Mouse (Mus musculus) heart, embryonic 12.5 days (tissue): ENCODE measurements around the gene Zfp61. TPM values are rescaled to one million over a fixed set of nuclear protein-coding genes. Genes with fewer than 3 reads are reported as not detected.

ENCODE experiments used
- ATAC-seq: fragments of 200-750 bp; cut with Nextera tagmentation; 2 replicates; pipeline ENCODE4 v1.8.0; 2017; ENCODE audit warnings: moderate TSS enrichment, moderate library complexity; ENCODE audit not compliant: insufficient number of reproducible peaks, low FRiP score
- H3K27ac ChIP-seq: fragments of 300-500 bp; sonication (generic); 2 replicates; pipeline ENCODE4 v1.5.1; 2016; ENCODE audit warnings: mild to moderate bottlenecking, moderate library complexity; ENCODE audit not compliant: poor library complexity, severe bottlenecking
- H3K27me3 ChIP-seq: fragments of 300-500 bp; sonication (generic); replicated peaks from 2 replicates; pipeline ENCODE4 v1.6.1; 2016; ENCODE audit warnings: mild to moderate bottlenecking, moderate library complexity
- H3K36me3 ChIP-seq: fragments of 300-500 bp; sonication (generic); 2 replicates; pipeline ENCODE4 v1.6.1; 2016; ENCODE audit warnings: mild to moderate bottlenecking, moderate library complexity
- H3K4me1 ChIP-seq: fragments of 300-500 bp; sonication (generic); replicated peaks from 2 replicates; pipeline ENCODE4 v1.6.1; 2016; ENCODE audit warnings: mild to moderate bottlenecking
- H3K4me2 ChIP-seq: fragments of 300-500 bp; sonication (generic); 2 replicates; pipeline ENCODE4 v1.6.1; 2016; ENCODE audit warnings: mild to moderate bottlenecking, moderate library complexity
- H3K4me3 ChIP-seq: fragments of 300-500 bp; sonication (generic); 2 replicates; pipeline ENCODE4 v1.5.1; 2016; ENCODE audit warnings: mild to moderate bottlenecking
- H3K9ac ChIP-seq: fragments of 300-500 bp; sonication (generic); 2 replicates; pipeline ENCODE4 v1.6.1; 2016; ENCODE audit warnings: mild to moderate bottlenecking, moderate library complexity
- H3K9me3 ChIP-seq: fragments of 300-500 bp; sonication (generic); replicated peaks from 2 replicates; pipeline ENCODE4 v1.6.1; 2016; ENCODE audit warnings: mild to moderate bottlenecking, moderate library complexity
- WGBS: fragments of 180-500 bp; shearing (Covaris S2); methylation state at CpG from one replicate; pipeline ENCODE4 v1.1.7; 2016; 5-methylcytosine and 5-hydroxymethylcytosine counted together
- microRNA-seq: library from miRNA; unstranded; fragments of <30 nt; microRNA quantifications from one replicate; pipeline ENCODE4, GENCODE M21; 2017
- polyA plus RNA-seq: library from polyadenylated mRNA; unstranded; fragments of >200 nt; fragmentation: Nextera tagmentation; extraction: Ambion mirVana; gene quantifications from 2 replicates; pipeline ENCODE4 v1.2.1, GENCODE M21; 2016

Gene Zfp61
- polyA plus RNA-seq, 1 experiment from 2014 or later, result 17.0 TPM

- peak; percentile 84; the same call in 1 of the 2 replicates for ATAC-seq
- Histone ChIP-seq H3K27me3 (no peaks in the 10 kb centered on the region), H3K9ac (peak within 1 kb of the TSS; percentile 72), H3K9me3 (no peaks in the 10 kb centered on the region), H3K27ac (no peak within 1 kb of the TSS), H3K4me1 (peaks cover 7% of the 10 kb centered on the region), H3K4me3 (peak within 1 kb of the TSS; percentile 58), H3K4me2 (peak within 1 kb of the TSS; percentile 81), H3K36me3 (peaks cover 7% of the 10 kb centered on the region; the same call in 1 of the 2 replicates)
- WGBS, result 20% methylated on average over 21 of the region's 21 CpGs
Observed at GRCm38 (mm10) chr7:24254633-24255474, 46.2 kb downstream of the Zfp61 start, which contains the start of gene Zfp108. TSS of gene Zfp108 (plus strand) at chr7:24254794.

- WGBS, result 65% methylated on average over 9 of the region's 9 CpGs
- no peak overlapping the region for H3K9ac ChIP-seq
- ATAC-seq, result no peak
Observed at GRCm38 (mm10) chr7:24253779-24254615, 47.0 kb downstream of the Zfp61 start.

More at GRCm38 (mm10) chr7:24253779-24254615, 47.0 kb downstream of the Zfp61 start:
- Histone ChIP-seq H3K36me3 (no peaks in the 10 kb centered on the region), H3K27ac (no peak overlapping the region), H3K27me3 (no peaks in the 10 kb centered on the region), H3K4me2 (peak overlapping the region; percentile 81), H3K4me1 (peaks cover 7% of the 10 kb centered on the region), H3K4me3 (peak overlapping the region; percentile 58), H3K9me3 (no peaks in the 10 kb centered on the region)

Small RNA genes within 50 kb of the gene (microRNA-seq; reads per million reads assigned to microRNA genes)
- not detected for gene Gm27592

Other genes with a start within 250 kb of the Zfp61 start
- gene Vmn1r183, start 248.0 kb downstream of the Zfp61 start, polyA plus RNA-seq, result 0.01 TPM in 1 of 2 replicates, not detected in the other
- 15.5 and 16.1 TPM in 2 replicates for gene Zfp180, start 219.3 kb downstream of the Zfp61 start, polyA plus RNA-seq
- 4.2 TPM in 2 replicates for gene Zfp112, start 188.9 kb downstream of the Zfp61 start, polyA plus RNA-seq
- 7.4 and 8.3 TPM in 2 replicates for gene Zfp235, start 167.1 kb downstream of the Zfp61 start, polyA plus RNA-seq
- 3.7 and 4.0 TPM in 2 replicates for gene Zfp114, start 126.2 kb downstream of the Zfp61 start, polyA plus RNA-seq
- gene Zfp111, start 89.8 kb downstream of the Zfp61 start, polyA plus RNA-seq, result 8.0 and 8.3 TPM in 2 replicates
- 3.1 and 4.6 TPM in 2 replicates for gene Zfp109, start 63.7 kb downstream of the Zfp61 start, polyA plus RNA-seq
- gene Zfp108, start 46.4 kb downstream of the Zfp61 start, polyA plus RNA-seq, result 2.2 and 2.5 TPM in 2 replicates
- 5.4 and 6.0 TPM in 2 replicates for gene Zfp93, start 30.8 kb downstream of the Zfp61 start, polyA plus RNA-seq
- 5.5 and 5.6 TPM in 2 replicates for gene Zfp94, start 15.4 kb upstream of the Zfp61 start, polyA plus RNA-seq
- 0.31 TPM in 1 of 2 replicates, not detected in the other for gene Tescl, start 32.7 kb upstream of the Zfp61 start, polyA plus RNA-seq
- gene Lypd5, start 48.0 kb upstream of the Zfp61 start, polyA plus RNA-seq, result not detected in 2 replicates
- 6.9 and 7.8 TPM in 2 replicates for gene Kcnn4, start 69.0 kb upstream of the Zfp61 start, polyA plus RNA-seq
- 21.4 and 21.6 TPM in 2 replicates for gene Smg9, start 98.4 kb upstream of the Zfp61 start, polyA plus RNA-seq
- gene Irgc1, start 151.1 kb upstream of the Zfp61 start, polyA plus RNA-seq, result not detected in 2 replicates
- gene Plaur, start 161.3 kb upstream of the Zfp61 start, polyA plus RNA-seq, result 5.6 and 8.8 TPM in 2 replicates
- gene Cadm4, start 180.8 kb upstream of the Zfp61 start, polyA plus RNA-seq, result 0.65 and 0.81 TPM in 2 replicates
- gene Zfp428, start 205.8 kb upstream of the Zfp61 start, polyA plus RNA-seq, result 31.9 and 35.8 TPM in 2 replicates
- gene AC161166.1, start 211.2 kb upstream of the Zfp61 start, polyA plus RNA-seq, result 0.37 and 0.40 TPM in 2 replicates
- gene Irgq, start 229.5 kb upstream of the Zfp61 start, polyA plus RNA-seq, result 9.0 TPM in 2 replicates
- not detected in 2 replicates for gene Pinlyp, start 244.9 kb upstream of the Zfp61 start, polyA plus RNA-seq
- 70.5 and 71.7 TPM in 2 replicates for gene Xrcc1, start 245.1 kb upstream of the Zfp61 start, polyA plus RNA-seq